Mouse (Mus musculus) adipocyte (in vitro differentiated cells): ENCODE measurements around the gene Kif2a.

ENCODE experiments used
- DNase-seq: peaks from one replicate; pipeline ENCODE4 v3.0.0-alpha.2; 2016; ENCODE audit warnings: low spot score

Gene Kif2a

GRCm38 (mm10) chr13:107021461-107022265 is at the start of gene Kif2a:
Kif2a (minus strand) TSS chr13:107022126.
- DNase-seq: peak; percentile 45

- DNase-seq: no peak
Observed at GRCm38 (mm10) chr13:107069061-107069460, 47.1 kb upstream of the Kif2a start.

- no peak for DNase-seq
Observed at GRCm38 (mm10) chr13:107065098-107065855, 43.4 kb upstream of the Kif2a start.

- no peak for DNase-seq
Observed at GRCm38 (mm10) chr13:107064263-107064662, 42.3 kb upstream of the Kif2a start.

- DNase-seq: no peak
Observed at GRCm38 (mm10) chr13:107063115-107063807, 41.3 kb upstream of the Kif2a start.

GRCm38 (mm10) chr13:107060098-107060497 is 38.2 kb upstream of the Kif2a start:
- no peak for DNase-seq

- no peak for DNase-seq
Observed at GRCm38 (mm10) chr13:107059460-107059859, 37.5 kb upstream of the Kif2a start.

GRCm38 (mm10) chr13:107056318-107056717 is 34.4 kb upstream of the Kif2a start:
- no peak for DNase-seq

GRCm38 (mm10) chr13:107054496-107054895 is 32.6 kb upstream of the Kif2a start:
- no peak for DNase-seq

- no peak for DNase-seq
Observed at GRCm38 (mm10) chr13:107051342-107051741, 29.4 kb upstream of the Kif2a start.

- DNase-seq: no peak
Observed at GRCm38 (mm10) chr13:107044229-107044628, 22.3 kb upstream of the Kif2a start.

- no peak for DNase-seq
Observed at GRCm38 (mm10) chr13:107042551-107042950, 20.6 kb upstream of the Kif2a start.

- no peak for DNase-seq
Observed at GRCm38 (mm10) chr13:107039493-107039892, 17.6 kb upstream of the Kif2a start.

- DNase-seq: no peak
Observed at GRCm38 (mm10) chr13:107038346-107038745, 16.4 kb upstream of the Kif2a start.

- DNase-seq: no peak
Observed at GRCm38 (mm10) chr13:107035511-107036113, 13.7 kb upstream of the Kif2a start.

- DNase-seq: no peak
Observed at GRCm38 (mm10) chr13:107035078-107035477, 13.2 kb upstream of the Kif2a start.

GRCm38 (mm10) chr13:107034028-107034920 is 12.3 kb upstream of the Kif2a start:
- peak; percentile 62 for DNase-seq

GRCm38 (mm10) chr13:107031228-107031627 is 9.3 kb upstream of the Kif2a start:
- DNase-seq: no peak

- DNase-seq: no peak
Observed at GRCm38 (mm10) chr13:107027218-107027617, 5.3 kb upstream of the Kif2a start.

GRCm38 (mm10) chr13:107025663-107026062 is 3.7 kb upstream of the Kif2a start:
- DNase-seq: no peak
